ENCODE assay signal across 8 mouse cellular contexts in the genomic region with DNA sequence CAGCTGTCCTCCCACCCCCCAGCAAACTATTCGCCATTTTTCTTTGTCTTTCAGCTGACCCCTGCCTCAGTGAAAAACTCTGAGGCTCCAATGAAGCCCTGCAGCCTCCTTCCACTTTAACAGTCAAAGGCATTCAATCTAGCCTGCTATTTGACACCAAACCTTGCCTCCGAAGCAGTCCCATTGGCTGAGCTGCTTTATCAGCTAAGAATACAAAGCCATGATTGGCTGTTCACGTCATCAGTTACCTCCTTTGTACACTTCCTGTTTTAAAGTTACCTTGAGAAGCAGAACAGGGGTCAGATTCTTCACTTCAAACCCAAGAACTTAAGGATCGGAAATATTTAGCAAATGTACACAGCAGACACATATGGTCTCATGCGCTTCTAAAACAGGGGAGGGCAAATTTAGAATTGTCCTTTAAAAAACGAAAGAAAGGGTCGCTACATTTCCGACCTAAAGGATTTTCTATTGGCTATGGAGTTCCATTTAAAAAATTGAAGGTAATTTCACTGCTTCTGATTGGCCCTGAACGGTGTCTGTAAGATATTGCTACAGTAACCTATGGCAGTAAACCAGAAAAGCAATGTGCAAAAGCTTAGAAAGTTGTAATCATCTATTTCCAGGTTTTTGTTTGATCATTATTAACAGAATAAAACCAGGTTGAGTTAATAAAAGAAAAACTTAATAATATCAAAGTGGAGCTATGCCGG. TPM values are rescaled to one million over a fixed set of nuclear protein-coding genes. Genes with fewer than 3 reads are reported as not detected.
DNase-seq lines count a peak whose midpoint lies in the region; ATAC-seq and TF ChIP-seq lines count a peak whose summit lies in the region.

No protein-coding gene starts in this region.

- peak overlapping the region; percentile 72 for H3K9ac ChIP-seq in limb, embryonic 13.5 days
- peak overlapping the region; percentile 40 for H3K9ac ChIP-seq in midbrain, embryonic 15.5 days

- H3K9me3 ChIP-seq in limb, embryonic 13.5 days, result no peaks in the 10 kb centered on the region
- H3K9me3 ChIP-seq in midbrain, embryonic 15.5 days, result no peaks in the 10 kb centered on the region

- no peaks in the 10 kb centered on the region for H3K27me3 ChIP-seq in limb, embryonic 13.5 days
- no peaks in the 10 kb centered on the region for H3K27me3 ChIP-seq in midbrain, embryonic 15.5 days (replicated peaks)

- WGBS in limb, embryonic 13.5 days, result 7% methylated on average over 10 of the region's 10 CpGs
- 7% methylated on average over 10 of the region's 10 CpGs for WGBS in midbrain, embryonic 15.5 days

- peak; percentile 97 for ATAC-seq in limb, embryonic 13.5 days (ENCODE audit: low FRiP score, low read depth)
- peak; percentile 99 for ATAC-seq in midbrain, embryonic 15.5 days (replicated peaks)

- no peak for TF ChIP-seq POLR2A in bone marrow macrophage, adult 2 months (IDR thresholded peaks at IDR 0.05; ENCODE audit: borderline replicate concordance, low read depth, low read length)
- TF ChIP-seq POLR2A in embryonic fibroblast, embryonic 13.5 days (IDR thresholded peaks at IDR 0.05; ENCODE audit: low read depth, low read length), result peak; percentile 64

- H3K4me3 ChIP-seq in bone marrow macrophage, adult 2 months (ENCODE audit: insufficient read depth, low read length), result peak overlapping the region; percentile 59
- H3K4me3 ChIP-seq in embryonic fibroblast, embryonic 13.5 days (ENCODE audit: insufficient read depth, low read length), result peak overlapping the region; percentile 85
- peak overlapping the region; percentile 57 for H3K4me3 ChIP-seq in limb, embryonic 13.5 days
- H3K4me3 ChIP-seq in midbrain, embryonic 15.5 days, result peak overlapping the region; percentile 62

- peaks cover 44% of the 10 kb centered on the region for H3K4me1 ChIP-seq in bone marrow macrophage, adult 2 months (ENCODE audit: control insufficient read depth, insufficient read depth, low read length)
- peaks cover 2% of the 10 kb centered on the region; the same call in 1 of the 2 replicates for H3K4me1 ChIP-seq in embryonic fibroblast, embryonic 13.5 days (ENCODE audit: control insufficient read depth, insufficient read depth, low read length)
- peaks cover 45% of the 10 kb centered on the region for H3K4me1 ChIP-seq in limb, embryonic 13.5 days
- H3K4me1 ChIP-seq in midbrain, embryonic 15.5 days, result peaks cover 45% of the 10 kb centered on the region

- peaks cover 4% of the 10 kb centered on the region for H3K36me3 ChIP-seq in limb, embryonic 13.5 days
- H3K36me3 ChIP-seq in midbrain, embryonic 15.5 days (replicated peaks), result no peaks in the 10 kb centered on the region

- no peak overlapping the region for H3K27ac ChIP-seq in bone marrow macrophage, adult 2 months (ENCODE audit: insufficient read depth, low read depth, low read length)
- peak overlapping the region; percentile 73 for H3K27ac ChIP-seq in embryonic fibroblast, embryonic 13.5 days (ENCODE audit: insufficient read depth, low read length)
- peak overlapping the region; percentile 82; the same call in 1 of the 2 replicates for H3K27ac ChIP-seq in limb, embryonic 13.5 days
- H3K27ac ChIP-seq in midbrain, embryonic 15.5 days, result peak overlapping the region; percentile 60

- TF ChIP-seq CTCF in bone marrow macrophage, adult 2 months (IDR thresholded peaks at IDR 0.05; ENCODE audit: low read depth, low read length), result no peak
- TF ChIP-seq CTCF in embryonic fibroblast, embryonic 13.5 days (IDR thresholded peaks at IDR 0.05; ENCODE audit: borderline replicate concordance, insufficient read depth, low read length), result no peak

- peak overlapping the region; percentile 71 for H3K4me2 ChIP-seq in limb, embryonic 13.5 days (replicated peaks)
- peak overlapping the region; percentile 68 for H3K4me2 ChIP-seq in midbrain, embryonic 15.5 days

- peak; percentile 93 for DNase-seq in A20 (ENCODE audit: low read depth, low spot score)
- peak; percentile 92 to 95 for DNase-seq in heart, adult 9 months (ENCODE audit: low spot score in 2 of 2)
- DNase-seq in kidney, adult 9 months, result peak; percentile 97
- DNase-seq in spleen, adult 18-20 months, result peak; percentile 35 to 40

RNA-seq across cellular contexts. Expression of a gene that starts 15.6 kb away (rescaled TPM):
- 30.5 and 35.4 TPM in 2 replicates for polyA plus RNA-seq in bone marrow macrophage, adult 2 months (2012; ENCODE audit: insufficient read depth, insufficient read length, missing spikeins)
- 30.4 and 36.4 TPM in 2 replicates for polyA plus RNA-seq in embryonic fibroblast, embryonic 13.5 days (2011; ENCODE audit: insufficient read length, low read depth, missing spikeins)
- polyA plus RNA-seq in limb, embryonic 13.5 days (2015; fragmentation: Nextera tagmentation; extraction: Ambion mirVana), result 105 and 109 TPM in 2 replicates
- polyA plus RNA-seq in midbrain, embryonic 15.5 days (2015; fragmentation: Nextera tagmentation; extraction: Ambion mirVana), result 79.2 and 81.6 TPM in 2 replicates

RNA-seq across cellular contexts. Expression of a gene that starts 38.8 kb away (rescaled TPM):
- polyA plus RNA-seq in bone marrow macrophage, adult 2 months (2012; ENCODE audit: insufficient read depth, insufficient read length, missing spikeins), result 1.9 and 2.3 TPM in 2 replicates
- not detected in 2 replicates for polyA plus RNA-seq in embryonic fibroblast, embryonic 13.5 days (2011; ENCODE audit: insufficient read length, low read depth, missing spikeins)
- 0.41 and 0.66 TPM in 2 replicates for polyA plus RNA-seq in limb, embryonic 13.5 days (2015; fragmentation: Nextera tagmentation; extraction: Ambion mirVana)
- 25.4 and 27.0 TPM in 2 replicates for polyA plus RNA-seq in midbrain, embryonic 15.5 days (2015; fragmentation: Nextera tagmentation; extraction: Ambion mirVana)

Comparison
In these comparisons a context has a peak if more than half of its experiments do, and no peak if none do; other contexts are left out.
1. DNase-seq: peak in every context shown above with its lines; median percentile 97 in kidney, adult 9 months; 94 in heart, adult 9 months; 93 in A20; 38 in spleen, adult 18-20 months.